8 mouse cellular contexts compared by ENCODE assay signal in genomic region chr9:58196610-58197567, GRCm38 (mm10). TPM values are rescaled to one million over a fixed set of nuclear protein-coding genes. Genes with fewer than 3 reads are reported as not detected.
DNase-seq lines count a peak whose midpoint lies in the region; ATAC-seq and TF ChIP-seq lines count a peak whose summit lies in the region.

No protein-coding gene starts in this region.

- TF ChIP-seq CTCF in intestine, postnatal 0 days (IDR thresholded peaks at IDR 0.05; ENCODE audit: low read depth): no peak

- H3K27ac ChIP-seq in lung, embryonic 15.5 days: no peak overlapping the region
- H3K27ac ChIP-seq in intestine, postnatal 0 days (ENCODE audit: low read depth, low read length): no peak overlapping the region

- H3K36me3 ChIP-seq in lung, embryonic 15.5 days: no peaks in the 10 kb centered on the region
- H3K36me3 ChIP-seq in intestine, postnatal 0 days (ENCODE audit: control insufficient read depth, insufficient read depth): no peaks in the 10 kb centered on the region
- H3K36me3 ChIP-seq in splenic B cell, adult 2 months (ENCODE audit: control insufficient read depth, insufficient read depth, low read length, poor library complexity, severe bottlenecking): no peaks in the 10 kb centered on the region

- H3K4me1 ChIP-seq in lung, embryonic 15.5 days: peaks cover 34% of the 10 kb centered on the region
- no peaks in the 10 kb centered on the region for H3K4me1 ChIP-seq in intestine, postnatal 0 days (replicated peaks; ENCODE audit: control insufficient read depth, insufficient read depth, low read length)

- 3% methylated on average over 46 of the region's 46 CpGs for WGBS in lung, embryonic 15.5 days
- WGBS in intestine, postnatal 0 days: 5% methylated on average over 46 of the region's 46 CpGs

- peak overlapping the region; percentile 50; the same call in 1 of the 2 replicates for H3K4me2 ChIP-seq in lung, embryonic 15.5 days
- peak overlapping the region; percentile 45 for H3K4me2 ChIP-seq in intestine, postnatal 0 days (replicated peaks; ENCODE audit: low read depth)

- H3K9ac ChIP-seq in lung, embryonic 15.5 days: no peak overlapping the region
- H3K9ac ChIP-seq in intestine, postnatal 0 days (ENCODE audit: low read depth, low read length): no peak overlapping the region

- no peak for ATAC-seq in lung, embryonic 15.5 days (ENCODE audit: borderline replicate concordance, extremely low read depth, low FRiP score, low TSS enrichment)
- no peak for ATAC-seq in intestine, postnatal 0 days

- peak; percentile 45 for DNase-seq in adrenal gland, postnatal 10 days
- DNase-seq in adrenal gland, adult 18-20 months (ENCODE audit: low spot score in 2 of 2): no peak
- DNase-seq in lung, adult 18-20 months: no peak
- DNase-seq in splenic B cell, adult 2 months (ENCODE audit: low read depth, low spot score): peak; percentile 14
- DNase-seq in spleen, postnatal 14 days (ENCODE audit: low spot score in 2 of 2): no peak
- DNase-seq in urinary bladder, postnatal 4 days (ENCODE audit: low spot score in 2 of 2): no peak

- H3K4me3 ChIP-seq in lung, embryonic 15.5 days: peak overlapping the region; percentile 24; the same call in 1 of the 2 replicates
- peak overlapping the region; percentile 24; the same call in 1 of the 2 replicates for H3K4me3 ChIP-seq in intestine, postnatal 0 days (ENCODE audit: low read depth, low read length)

- peaks cover 86% of the 10 kb centered on the region for H3K27me3 ChIP-seq in lung, embryonic 15.5 days
- peaks cover 68% of the 10 kb centered on the region for H3K27me3 ChIP-seq in intestine, postnatal 0 days (replicated peaks; ENCODE audit: control insufficient read depth, insufficient read depth, low read length)
- peaks cover 6% of the 10 kb centered on the region for H3K27me3 ChIP-seq in splenic B cell, adult 2 months (ENCODE audit: control insufficient read depth, insufficient read depth, low read length, poor library complexity, severe bottlenecking)

- H3K9me3 ChIP-seq in lung, embryonic 15.5 days: no peaks in the 10 kb centered on the region
- H3K9me3 ChIP-seq in intestine, postnatal 0 days (ENCODE audit: control insufficient read depth): no peaks in the 10 kb centered on the region

RNA-seq across cellular contexts. Expression of gene Islr, which starts 7.2 kb away (rescaled TPM):
- total RNA-seq in adrenal gland, postnatal 10 days (2021): 10 to 100 TPM; 46.5 to 47.1 TPM
- total RNA-seq in adrenal gland, adult 18-20 months (2021): 10 to 100 TPM; 22.4 to 33.0 TPM
- polyA plus RNA-seq in lung, embryonic 15.5 days (2015; fragmentation: Nextera tagmentation; extraction: Ambion mirVana): 89.5 and 89.6 TPM in 2 replicates
- polyA plus RNA-seq in intestine, postnatal 0 days (2015; fragmentation: Nextera tagmentation; extraction: Ambion mirVana): 26.9 and 29.6 TPM in 2 replicates

RNA-seq across cellular contexts. Expression of gene Islr2, which starts 7.2 kb away (rescaled TPM):
- 10 to 100 TPM in 1 of 2 experiments, 1 to 10 TPM in 1; 5.0 to 11.0 TPM for total RNA-seq in adrenal gland, postnatal 10 days (2021)
- 1 to 10 TPM; 1.2 to 2.6 TPM for total RNA-seq in adrenal gland, adult 18-20 months (2021)
- 0.06 and 0.15 TPM in 2 replicates for polyA plus RNA-seq in lung, embryonic 15.5 days (2015; fragmentation: Nextera tagmentation; extraction: Ambion mirVana)
- 0.27 and 0.35 TPM in 2 replicates for polyA plus RNA-seq in intestine, postnatal 0 days (2015; fragmentation: Nextera tagmentation; extraction: Ambion mirVana)

RNA-seq across cellular contexts. Expression of gene Pml, which starts 52.7 kb away (rescaled TPM):
- total RNA-seq in adrenal gland, postnatal 10 days (2021): 10 to 100 TPM; 21.8 to 25.6 TPM
- 10 to 100 TPM; 16.1 to 17.9 TPM for total RNA-seq in adrenal gland, adult 18-20 months (2021)
- 19.6 and 20.2 TPM in 2 replicates for polyA plus RNA-seq in lung, embryonic 15.5 days (2015; fragmentation: Nextera tagmentation; extraction: Ambion mirVana)
- 5.3 and 7.1 TPM in 2 replicates for polyA plus RNA-seq in intestine, postnatal 0 days (2015; fragmentation: Nextera tagmentation; extraction: Ambion mirVana)

RNA-seq across cellular contexts. Expression of gene Stoml1, which starts 56.1 kb away (rescaled TPM):
- 10 to 100 TPM; 14.6 to 22.4 TPM for total RNA-seq in adrenal gland, postnatal 10 days (2021)
- total RNA-seq in adrenal gland, adult 18-20 months (2021): 10 to 100 TPM; 13.3 to 15.0 TPM
- 30.1 and 30.3 TPM in 2 replicates for polyA plus RNA-seq in lung, embryonic 15.5 days (2015; fragmentation: Nextera tagmentation; extraction: Ambion mirVana)
- polyA plus RNA-seq in intestine, postnatal 0 days (2015; fragmentation: Nextera tagmentation; extraction: Ambion mirVana): 15.0 and 15.9 TPM in 2 replicates

Comparison
In these comparisons a context has a peak if more than half of its experiments do, and no peak if none do; other contexts are left out.
1. DNase-seq: peak in adrenal gland, postnatal 10 days (single experiment) and splenic B cell, adult 2 months (single experiment); none in adrenal gland, adult 18-20 months (0 of 2), lung, adult 18-20 months (0 of 2), spleen, postnatal 14 days (0 of 2) and urinary bladder, postnatal 4 days (0 of 2).